Mouse (Mus musculus) kidney, adult 2 months (tissue): ENCODE measurements at regions not wholly inside any gene's neighbourhood (a gene's known extent, or its start where the extent isn't known, plus 50 kb on each side); places are given as distances from the start of the nearest gene placed in this dataset.
A peak's percentile ranks its signal among the peaks of the same experiment; 100 is the strongest.

ENCODE experiments used
- CTCF ChIP-seq: fragments of 200-500 bp; conservative IDR thresholded peaks from 2 replicates; pipeline ENCODE4 v1.5.1; 2011; ENCODE audit warnings: low read depth, mild to moderate bottlenecking, control low read depth, low read length, moderate library complexity, mixed read lengths; ENCODE audit not compliant: insufficient read depth, insufficient read length
- POLR2A ChIP-seq: fragments of 200-500 bp; IDR thresholded peaks from one replicate; pipeline ENCODE4 v1.6.1; 2011; ENCODE audit warnings: low read depth, low read length, control low read depth

DNA sequence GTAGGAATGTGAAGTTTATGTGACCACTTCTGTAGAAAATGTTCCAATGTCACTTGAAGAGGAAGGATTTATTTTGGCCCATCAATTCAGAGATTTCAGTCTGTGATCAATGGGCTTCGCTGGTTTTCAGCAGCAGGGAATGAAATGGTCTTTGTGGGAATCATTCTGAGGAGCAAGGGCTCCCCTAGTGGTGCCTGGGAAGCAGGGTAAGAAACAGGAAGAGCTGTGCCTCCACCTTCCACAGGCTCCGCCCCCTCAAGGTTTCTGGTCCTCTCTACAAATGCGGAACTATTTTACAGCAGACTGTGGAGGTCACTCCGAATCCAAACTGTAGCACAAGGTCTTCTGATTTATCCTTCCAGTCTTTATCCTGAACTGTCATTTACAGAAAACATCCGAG lies 120.7 kb downstream of the Lrig3 start:
- TF ChIP-seq POLR2A (no peak), CTCF (0 out of 2 replicates have a peak, but pooled peaks have one; percentile 20)
